Mouse (Mus musculus) heart, embryonic 10.5 days (tissue): ENCODE results near the gene C1ql4. TPM values are rescaled to one million over a fixed set of nuclear protein-coding genes. Genes with fewer than 3 reads are reported as not detected.
"Not testable (repeated sequence)": the region's sequence is repeated elsewhere in the genome, so short reads cannot be mapped to it uniquely, and the experiment has no call there.

Experiments
- DNase-seq: peaks from one replicate; pipeline ENCODE4 v3.0.0-alpha.2; 2017; ENCODE audit warnings: low spot score
- H3K27ac ChIP-seq: fragments of 300-500 bp; sonication (generic); 2 replicates; pipeline ENCODE4 v1.5.1; 2016; ENCODE audit warnings: mild to moderate bottlenecking
- H3K27me3 ChIP-seq: fragments of 300-500 bp; sonication (generic); 2 replicates; pipeline ENCODE4 v1.6.1; 2016; ENCODE audit warnings: mild to moderate bottlenecking; ENCODE audit not compliant: poor library complexity, insufficient read depth, severe bottlenecking
- H3K36me3 ChIP-seq: fragments of 300-500 bp; sonication (generic); 2 replicates; pipeline ENCODE4 v1.6.1; 2016; ENCODE audit warnings: mild to moderate bottlenecking, moderate library complexity
- H3K4me1 ChIP-seq: fragments of 300-500 bp; sonication (generic); 2 replicates; pipeline ENCODE4 v1.6.1; 2016; ENCODE audit warnings: mild to moderate bottlenecking
- H3K4me3 ChIP-seq: fragments of 300-500 bp; sonication (generic); 2 replicates; pipeline ENCODE4 v1.5.1; 2016; ENCODE audit warnings: mild to moderate bottlenecking, moderate library complexity
- H3K9me3 ChIP-seq: fragments of 300-500 bp; sonication (generic); 2 replicates; pipeline ENCODE4 v1.6.1; 2016; ENCODE audit warnings: mild to moderate bottlenecking, moderate library complexity
- WGBS: fragments of 180-500 bp; shearing (Covaris S2); methylation state at CpG from one replicate; pipeline ENCODE4 v1.1.7; 2016; 5-methylcytosine and 5-hydroxymethylcytosine counted together
- polyA plus RNA-seq: library from polyadenylated mRNA; unstranded; fragments of >200 nt; fragmentation: Nextera tagmentation; extraction: Ambion mirVana; gene quantifications from 2 replicates; pipeline ENCODE4 v1.2.1, GENCODE M21; 2016

The C1ql4 gene
- polyA plus RNA-seq, 1 experiment from 2014 or later, result 0.20 TPM

- Histone ChIP-seq H3K27ac (no peak overlapping the region), H3K4me1 (peaks cover 34% of the 10 kb centered on the region), H3K4me3 (no peak overlapping the region), H3K9me3 (no peaks in the 10 kb centered on the region), H3K27me3 (peaks cover 46% of the 10 kb centered on the region), H3K36me3 (peaks cover 62% of the 10 kb centered on the region)
- no peak for DNase-seq
- 92% methylated on average over 12 of the region's 12 CpGs for WGBS
Observed at GRCm38 (mm10) chr15:99082322-99082721, 5.3 kb downstream of the C1ql4 start.

- H3K9me3 ChIP-seq, result no peaks in the 10 kb centered on the region
- peaks cover 71% of the 10 kb centered on the region for H3K36me3 ChIP-seq
- DNase-seq, result no peak
- WGBS, result 84% methylated on average over 3 of the region's 3 CpGs
- peaks cover 44% of the 10 kb centered on the region for H3K4me1 ChIP-seq
- no peak overlapping the region for H3K4me3 ChIP-seq
- H3K27ac ChIP-seq, result no peak overlapping the region
- peaks cover 21% of the 10 kb centered on the region for H3K27me3 ChIP-seq
Observed at GRCm38 (mm10) chr15:99079804-99080203, 7.8 kb downstream of the C1ql4 start.

- Histone ChIP-seq H3K9me3 (no peaks in the 10 kb centered on the region), H3K36me3 (peaks cover 66% of the 10 kb centered on the region), H3K27me3 (peaks cover 7% of the 10 kb centered on the region), H3K4me3 (no peak overlapping the region), H3K4me1 (peaks cover 38% of the 10 kb centered on the region), H3K27ac (no peak overlapping the region)
- WGBS, result 71% methylated on average over 15 of the region's 15 CpGs
- DNase-seq, result peak; percentile 70
Observed at GRCm38 (mm10) chr15:99078181-99078910, 9.3 kb downstream of the C1ql4 start.

GRCm38 (mm10) chr15:99076011-99076410 is 11.6 kb downstream of the C1ql4 start:
- H3K36me3 ChIP-seq, result peaks cover 42% of the 10 kb centered on the region
- H3K4me3 ChIP-seq, result peak overlapping the region; percentile 83
- H3K9me3 ChIP-seq, DNase-seq, H3K27me3 ChIP-seq, H3K27ac ChIP-seq: not testable (repeated sequence)
- WGBS, result 94% methylated on average over 3 of the region's 3 CpGs
- H3K4me1 ChIP-seq, result peaks cover 37% of the 10 kb centered on the region

GRCm38 (mm10) chr15:99074600-99075333 is 12.8 kb downstream of the C1ql4 start:
- Histone ChIP-seq H3K9me3 (no peaks in the 10 kb centered on the region), H3K27ac (peak overlapping the region; percentile 88), H3K36me3 (peaks cover 31% of the 10 kb centered on the region), H3K27me3 (peaks cover 3% of the 10 kb centered on the region; the same call in 1 of the 2 replicates), H3K4me3 (peak overlapping the region; percentile 83), H3K4me1 (peaks cover 37% of the 10 kb centered on the region)
- peak; percentile 99 for DNase-seq
- WGBS, result 0% methylated on average over 44 of the region's 44 CpGs

GRCm38 (mm10) chr15:99074019-99074599 is 13.5 kb downstream of the C1ql4 start, which contains the start of gene Troap:
Gene Troap, plus strand, starts transcription at chr15:99074575.
- WGBS, result 18% methylated on average over 9 of the region's 9 CpGs
- no peaks in the 10 kb centered on the region for H3K9me3 ChIP-seq
- peaks cover 26% of the 10 kb centered on the region for H3K36me3 ChIP-seq
- peaks cover 6% of the 10 kb centered on the region; the same call in 1 of the 2 replicates for H3K27me3 ChIP-seq
- H3K4me1 ChIP-seq, result peaks cover 37% of the 10 kb centered on the region
- peak within 1 kb of the TSS; percentile 83 for H3K4me3 ChIP-seq
- no peak for DNase-seq
- peak within 1 kb of the TSS; percentile 88 for H3K27ac ChIP-seq

- Histone ChIP-seq H3K4me3 (no peak overlapping the region), H3K9me3 (no peaks in the 10 kb centered on the region), H3K27ac (no peak overlapping the region), H3K36me3 (peaks cover 6% of the 10 kb centered on the region), H3K27me3 (peaks cover 7% of the 10 kb centered on the region; the same call in 1 of the 2 replicates), H3K4me1 (peaks cover 21% of the 10 kb centered on the region)
- 74% methylated on average over 1 of the region's 1 CpGs for WGBS
- DNase-seq, result no peak
Observed at GRCm38 (mm10) chr15:99071988-99072387, 15.6 kb downstream of the C1ql4 start.

GRCm38 (mm10) chr15:99065557-99066165 is 22.0 kb downstream of the C1ql4 start:
- H3K27ac ChIP-seq, result no peak overlapping the region
- H3K27me3 ChIP-seq, result peaks cover 32% of the 10 kb centered on the region
- H3K4me1 ChIP-seq, result no peaks in the 10 kb centered on the region
- no peaks in the 10 kb centered on the region for H3K36me3 ChIP-seq
- 78% methylated on average over 12 of the region's 12 CpGs for WGBS
- H3K9me3 ChIP-seq, result no peaks in the 10 kb centered on the region
- H3K4me3 ChIP-seq, result no peak overlapping the region
- no peak for DNase-seq

- Histone ChIP-seq H3K4me3 (peak overlapping the region; percentile 58), H3K27ac (no peak overlapping the region), H3K4me1 (peaks cover 42% of the 10 kb centered on the region), H3K9me3 (no peaks in the 10 kb centered on the region), H3K27me3 (peaks cover 90% of the 10 kb centered on the region), H3K36me3 (no peaks in the 10 kb centered on the region)
- WGBS, result 6% methylated on average over 14 of the region's 14 CpGs
- DNase-seq, result no peak
Observed at GRCm38 (mm10) chr15:99056332-99056731, 31.3 kb downstream of the C1ql4 start.

- 0% methylated on average over 37 of the region's 37 CpGs for WGBS
Observed at GRCm38 (mm10) chr15:99055511-99055961, 32.1 kb downstream of the C1ql4 start.

GRCm38 (mm10) chr15:99055040-99055439 is 32.6 kb downstream of the C1ql4 start, which contains the start of gene Prph:
Gene Prph, plus strand, starts transcription at chr15:99055174.
- H3K4me1 ChIP-seq, result peaks cover 42% of the 10 kb centered on the region
- peak within 1 kb of the TSS; percentile 58 for H3K4me3 ChIP-seq
- 2% methylated on average over 30 of the region's 30 CpGs for WGBS
- DNase-seq, result no peak
- H3K36me3 ChIP-seq, result no peaks in the 10 kb centered on the region
- no peak within 1 kb of the TSS for H3K27ac ChIP-seq
- H3K27me3 ChIP-seq, result peaks cover 88% of the 10 kb centered on the region
- no peaks in the 10 kb centered on the region for H3K9me3 ChIP-seq

More at GRCm38 (mm10) chr15:99055511-99055961, 32.1 kb downstream of the C1ql4 start:
- no peak for DNase-seq
- H3K27ac ChIP-seq, result no peak overlapping the region
- H3K4me1 ChIP-seq, result peaks cover 42% of the 10 kb centered on the region
- H3K36me3 ChIP-seq, result no peaks in the 10 kb centered on the region
- H3K4me3 ChIP-seq, result peak overlapping the region; percentile 58
- peaks cover 88% of the 10 kb centered on the region for H3K27me3 ChIP-seq
- H3K9me3 ChIP-seq, result no peaks in the 10 kb centered on the region

GRCm38 (mm10) chr15:99053373-99053772 is 34.2 kb downstream of the C1ql4 start:
- Histone ChIP-seq H3K27ac (no peak overlapping the region), H3K27me3 (peaks cover 73% of the 10 kb centered on the region), H3K9me3 (no peaks in the 10 kb centered on the region), H3K4me1 (peaks cover 42% of the 10 kb centered on the region), H3K36me3 (no peaks in the 10 kb centered on the region), H3K4me3 (no peak overlapping the region)
- 9% methylated on average over 9 of the region's 9 CpGs for WGBS
- no peak for DNase-seq
